Mouse (Mus musculus) MEL (cell line): ENCODE data around the gene Pcsk5. TPM values are rescaled to one million over a fixed set of nuclear protein-coding genes. Genes with fewer than 3 reads are reported as not detected.

Experiments
- DNase-seq: peaks from one replicate; pipeline ENCODE4 v3.0.0; 2011; ENCODE audit warnings: low read depth, low spot score
- H3K27ac ChIP-seq: 2 replicates; pipeline ENCODE4 v1.5.1; 2012; ENCODE audit warnings: low read depth, mild to moderate bottlenecking, control low read depth, low read length, moderate library complexity; ENCODE audit not compliant: control insufficient read depth
- H3K27me3 ChIP-seq, 2 experiments: fragments of 150-350 bp in 1 of 2; sonication (generic) in 1 of 2; 2 replicates each; pipeline ENCODE4 v1.6.1; 2012; ENCODE audit warnings: low read length in 2 of 2, mild to moderate bottlenecking in 2 of 2, improper control_type of control experiment in 1 of 2, moderate library complexity in 1 of 2; ENCODE audit not compliant: insufficient read depth in 2 of 2, control insufficient read depth in 1 of 2
- H3K36me3 ChIP-seq, 2 experiments: 2 replicates each; pipeline ENCODE4 v1.6.1; 2012 to 2014; ENCODE audit warnings: low read length in 2 of 2, improper control_type of control experiment in 1 of 2, inconsistent platforms in 1 of 2, mild to moderate bottlenecking in 1 of 2; ENCODE audit not compliant: insufficient read depth in 2 of 2, control insufficient read depth in 1 of 2
- H3K4me1 ChIP-seq, 2 experiments: fragments of 150-350 bp in 1 of 2; sonication (generic) in 1 of 2; 2 replicates each; pipeline ENCODE4 v1.6.1; 2012; ENCODE audit warnings: low read length in 2 of 2, improper control_type of control experiment in 1 of 2, mild to moderate bottlenecking in 1 of 2; ENCODE audit not compliant: insufficient read depth in 2 of 2, control insufficient read depth in 1 of 2
- H3K4me3 ChIP-seq, 2 experiments: fragments of 150-350 bp in 1 of 2; sonication (generic) in 1 of 2; 2 replicates each; pipeline ENCODE4 v1.5.1; 2012; ENCODE audit warnings: low read depth in 2 of 2, low read length in 2 of 2, mild to moderate bottlenecking in 2 of 2, moderate library complexity in 2 of 2, control low read depth in 1 of 2, improper control_type of control experiment in 1 of 2; ENCODE audit not compliant: control insufficient read depth in 1 of 2, insufficient read depth in 1 of 2
- H3K79me2 ChIP-seq: 2 replicates; pipeline ENCODE4 v1.6.1; 2012; ENCODE audit warnings: mild to moderate bottlenecking, low read length, moderate library complexity; ENCODE audit not compliant: control insufficient read depth, poor library complexity, insufficient read depth
- H3K9ac ChIP-seq: 2 replicates; pipeline ENCODE4 v1.6.1; 2012; ENCODE audit warnings: low read depth, mild to moderate bottlenecking, control low read depth, low read length, moderate library complexity; ENCODE audit not compliant: control insufficient read depth, poor library complexity, severe bottlenecking
- H3K9me3 ChIP-seq: fragments of 150-350 bp; sonication (generic); replicated peaks from 2 replicates; pipeline ENCODE4 v1.6.1; 2012; ENCODE audit warnings: mild to moderate bottlenecking, low read length, improper control_type of control experiment, moderate library complexity; ENCODE audit not compliant: insufficient read depth
- ELF1 ChIP-seq: IDR thresholded peaks from 2 replicates; pipeline ENCODE4 v1.6.1; 2014; ENCODE audit warnings: low read depth, mild to moderate bottlenecking, inconsistent platforms, low read length, improper control_type of control experiment, moderate library complexity
- EP300 ChIP-seq, 2 experiments: IDR thresholded peaks; 2 replicates each; pipeline ENCODE4 v1.6.1; 2011; ENCODE audit warnings: improper control_type of control experiment in 2 of 2, low read length in 2 of 2, low read depth in 1 of 2, mild to moderate bottlenecking in 1 of 2
- GATA1 ChIP-seq: IDR thresholded peaks from 2 replicates; pipeline ENCODE4 v1.6.1; 2011; ENCODE audit warnings: low read depth, low read length, improper control_type of control experiment
- HCFC1 ChIP-seq: IDR thresholded peaks from 2 replicates; pipeline ENCODE4 v1.6.1; 2012; ENCODE audit warnings: low read depth, mild to moderate bottlenecking, inconsistent platforms, low read length, improper control_type of control experiment, moderate library complexity
- JUND ChIP-seq: IDR thresholded peaks from 2 replicates; pipeline ENCODE4 v1.6.1; 2011; ENCODE audit warnings: low read depth, mild to moderate bottlenecking, improper control_type of control experiment, low read length
- KAT2A ChIP-seq: conservative IDR thresholded peaks from 2 replicates; pipeline ENCODE4 v1.6.1; 2012; ENCODE audit warnings: low read depth, low read length, improper control_type of control experiment, inconsistent platforms
- MAZ ChIP-seq: IDR thresholded peaks from 2 replicates; pipeline ENCODE4 v1.6.1; 2012; ENCODE audit warnings: low read depth, mild to moderate bottlenecking, inconsistent platforms, low read length, improper control_type of control experiment
- MXI1 ChIP-seq: IDR thresholded peaks from 2 replicates; pipeline ENCODE4 v1.6.1; 2011; ENCODE audit warnings: mild to moderate bottlenecking, low read depth, low read length, improper control_type of control experiment
- NRF1 ChIP-seq: IDR thresholded peaks from 2 replicates; pipeline ENCODE4 v1.6.1; 2014; ENCODE audit warnings: low read depth, mild to moderate bottlenecking, inconsistent platforms, low read length, improper control_type of control experiment, moderate library complexity; ENCODE audit not compliant: poor library complexity, insufficient read depth, severe bottlenecking
- POLR2A ChIP-seq, 2 experiments: IDR thresholded peaks; 2 replicates each; pipeline ENCODE4 v1.6.1; 2011 to 2012; ENCODE audit warnings: low read length in 2 of 2, mild to moderate bottlenecking in 2 of 2, control low read depth in 1 of 2, improper control_type of control experiment in 1 of 2, low read depth in 1 of 2, moderate library complexity in 1 of 2; ENCODE audit not compliant: control insufficient read depth in 1 of 2, insufficient read depth in 1 of 2, poor library complexity in 1 of 2
- SIN3A ChIP-seq: IDR thresholded peaks from 2 replicates; pipeline ENCODE4 v1.6.1; 2012; ENCODE audit warnings: low read length, improper control_type of control experiment, inconsistent platforms
- TBP ChIP-seq: IDR thresholded peaks from 2 replicates; pipeline ENCODE4 v1.8.0; 2011; ENCODE audit warnings: low read depth, low read length, improper control_type of control experiment
- UBTF ChIP-seq: IDR thresholded peaks from 2 replicates; pipeline ENCODE4 v1.6.1; 2012; ENCODE audit warnings: low read depth, mild to moderate bottlenecking, inconsistent platforms, low read length, improper control_type of control experiment, moderate library complexity, borderline replicate concordance; ENCODE audit not compliant: insufficient read depth
- ZC3H11A ChIP-seq: IDR thresholded peaks from 2 replicates; pipeline ENCODE4 v1.6.1; 2012; ENCODE audit warnings: low read depth, mild to moderate bottlenecking, inconsistent platforms, low read length, improper control_type of control experiment
- ZMIZ1 ChIP-seq: IDR thresholded peaks from 2 replicates; pipeline ENCODE4 v1.6.1; 2012; ENCODE audit warnings: low read depth, mild to moderate bottlenecking, inconsistent platforms, low read length, improper control_type of control experiment, moderate library complexity
- ZNF384 ChIP-seq: IDR thresholded peaks from 2 replicates; pipeline ENCODE4 v1.6.1; 2012; ENCODE audit warnings: low read depth, mild to moderate bottlenecking, inconsistent platforms, low read length, improper control_type of control experiment
- polyA plus RNA-seq, 2 experiments: library from polyadenylated mRNA; stranded (reverse) in 1 of 2; unstranded in 1 of 2; fragments of >175 nt in 1 of 2; fragments of >200 nt in 1 of 2; gene quantifications; 2 replicates each; pipeline versions ENCODE4 v1.2.1 to v1.2.4; 2012; ENCODE audit warnings: low replicate concordance in 2 of 2, low read depth in 1 of 2; ENCODE audit not compliant: insufficient read length in 2 of 2, insufficient read depth in 1 of 2, missing spikeins in 1 of 2
- total RNA-seq: library from RNA; depleted of rRNA; stranded (reverse); fragments of 300-350 nt; gene quantifications from 2 replicates; pipeline ENCODE4 v1.2.3, GENCODE M21; 2012

The Pcsk5 gene
- total and polyA plus RNA-seq, 3 experiments, result not detected

GRCm38 (mm10) chr19:17769610-17770399 lies 67.6 kb downstream of the Pcsk5 start:
- Histone ChIP-seq H3K4me3 (no peak overlapping the region), H3K36me3 (no peaks in the 10 kb centered on the region), H3K9me3 (no peaks in the 10 kb centered on the region), H3K4me1 (no peaks in the 10 kb centered on the region), H3K79me2 (no peaks in the 10 kb centered on the region), H3K9ac (no peak overlapping the region), H3K27me3 (no peaks in the 10 kb centered on the region), H3K27ac (no peak overlapping the region)
- no peak for DNase-seq
- no peak for TF ChIP-seq POLR2A (IDR thresholded peaks at IDR 0.05; ENCODE audit: control insufficient read depth in 1 of 2, insufficient read depth in 1 of 2, low read depth in 1 of 2, low read length in 2 of 2, poor library complexity in 1 of 2)
- TF ChIP-seq ZNF384, result no peak
- TF ChIP-seq MXI1, result no peak
- TF ChIP-seq SIN3A, result no peak

GRCm38 (mm10) chr19:17765001-17765400 lies 72.4 kb downstream of the Pcsk5 start:
- no peak overlapping the region for H3K27ac ChIP-seq
- DNase-seq, result no peak
- no peaks in the 10 kb centered on the region for H3K79me2 ChIP-seq
- no peaks in the 10 kb centered on the region for H3K9me3 ChIP-seq
- H3K27me3 ChIP-seq, result no peaks in the 10 kb centered on the region
- H3K9ac ChIP-seq, result no peak overlapping the region
- H3K4me3 ChIP-seq, result no peak overlapping the region
- no peaks in the 10 kb centered on the region for H3K4me1 ChIP-seq
- TF ChIP-seq TBP, result no peak
- no peak for TF ChIP-seq MAZ
- TF ChIP-seq SIN3A, result no peak
- no peak for TF ChIP-seq MXI1
- no peak for TF ChIP-seq EP300 (IDR thresholded peaks at IDR 0.05; ENCODE audit: low read depth in 1 of 2, low read length in 2 of 2)
- no peak for TF ChIP-seq ZC3H11A
- no peak for TF ChIP-seq ELF1
- TF ChIP-seq JUND, result no peak
- TF ChIP-seq KAT2A, result no peak
- H3K36me3 ChIP-seq, result no peaks in the 10 kb centered on the region

DNA sequence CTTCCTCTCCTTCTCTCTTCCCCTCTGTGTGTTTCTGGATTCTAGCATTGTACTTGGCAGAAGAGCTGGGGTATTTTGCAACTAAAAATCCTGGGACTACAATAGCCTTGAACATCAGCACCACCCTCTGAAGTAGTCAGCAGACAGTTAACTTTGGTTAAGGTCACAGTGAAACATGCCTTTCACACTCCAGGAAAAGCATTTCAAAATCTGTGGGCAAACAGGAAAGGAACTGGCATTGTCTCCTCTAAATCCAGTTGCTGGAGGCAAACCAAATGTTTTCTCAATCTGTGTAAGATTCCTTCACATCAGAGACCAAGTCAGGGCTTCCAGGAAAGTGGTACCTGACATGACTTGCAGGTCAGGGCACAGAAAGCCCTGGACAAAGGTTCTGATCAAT lies 74.7 kb downstream of the Pcsk5 start:
- Histone ChIP-seq H3K9ac (no peak overlapping the region), H3K4me1 (no peaks in the 10 kb centered on the region), H3K27ac (no peak overlapping the region), H3K4me3 (no peak overlapping the region), H3K79me2 (no peaks in the 10 kb centered on the region), H3K27me3 (no peaks in the 10 kb centered on the region), H3K9me3 (no peaks in the 10 kb centered on the region), H3K36me3 (no peaks in the 10 kb centered on the region)
- DNase-seq, result no peak
- TF ChIP-seq MXI1 (no peak), HCFC1 (no peak), ZMIZ1 (no peak), NRF1 (no peak), GATA1 (no peak), UBTF (no peak), ZNF384 (no peak), EP300 (IDR thresholded peaks at IDR 0.05; ENCODE audit: low read depth in 1 of 2, low read length in 2 of 2) (no peak), MAZ (no peak)
